8 mouse cellular contexts compared by ENCODE assay signal in genomic region chr2:177464676-177465075, GRCm38 (mm10). TPM values are rescaled to one million over a fixed set of nuclear protein-coding genes. Genes with fewer than 3 reads are reported as not detected.
DNase-seq lines count a peak whose midpoint lies in the region; ATAC-seq lines count a peak whose summit lies in the region.
"Not testable (repeated sequence)": the region's sequence is repeated elsewhere in the genome, so short reads cannot be mapped to it uniquely, and the experiment has no call there.

Gene Zfp970, plus strand, starts transcription at chr2:177464733.

- in situ Hi-C loops in ES-E14 (cut with MboI; ENCODE audit: low sequenced_read_pairs in 2 of 2, unreplicated experiment in 2 of 2): not testable (repeated sequence)

- not testable (repeated sequence) for H3K9me3 ChIP-seq in ES-E14 (ENCODE audit: control insufficient read depth, insufficient read depth, low read depth, low read length); forebrain, embryonic 10.5 days; heart, embryonic 11.5 days (replicated peaks; ENCODE audit: control insufficient read depth, low read length); megakaryocyte, embryonic 14.5 days; stomach, embryonic 14.5 days (ENCODE audit: control insufficient read depth, low read depth, low read length)

- peak within 1 kb of the TSS; percentile 69 to 73 for H3K4me3 ChIP-seq in ES-E14 (ENCODE audit: insufficient read depth in 1 of 2, low read depth in 1 of 2, low read length in 2 of 2, poor library complexity in 1 of 2, severe bottlenecking in 1 of 2)
- H3K4me3 ChIP-seq in forebrain, embryonic 10.5 days: peak within 1 kb of the TSS; percentile 52
- peak within 1 kb of the TSS; percentile 44 for H3K4me3 ChIP-seq in heart, embryonic 11.5 days (ENCODE audit: low read depth, low read length)
- peak within 1 kb of the TSS; percentile 88 for H3K4me3 ChIP-seq in megakaryocyte, embryonic 14.5 days (replicated peaks)
- peak within 1 kb of the TSS; percentile 25; the same call in 1 of the 2 replicates for H3K4me3 ChIP-seq in stomach, embryonic 14.5 days (ENCODE audit: low read depth, low read length)

- not testable (repeated sequence) for DNase-seq in ES-E14 (ENCODE audit: low read depth, low spot score); forebrain, embryonic 10.5 days (ENCODE audit: extremely low spot score, low spot score)
- peak; percentile 20 for DNase-seq in cerebellum, adult 11 months
- DNase-seq in kidney, adult 11 months: peak; percentile 51
- peak in 1 of 2 experiments; percentile 28 for DNase-seq in left cerebral cortex, postnatal 36 days (ENCODE audit: low spot score in 2 of 2)

- intact Hi-C loops in left cerebral cortex, postnatal 36 days (cut with DNase I): not testable (repeated sequence)

- not testable (repeated sequence) for H3K27me3 ChIP-seq in forebrain, embryonic 10.5 days (ENCODE audit: poor library complexity, severe bottlenecking); heart, embryonic 11.5 days (ENCODE audit: control insufficient read depth, insufficient read depth, low read length); megakaryocyte, embryonic 14.5 days (replicated peaks); stomach, embryonic 14.5 days (ENCODE audit: control insufficient read depth, insufficient read depth, low read length)

- H3K36me3 ChIP-seq in ES-E14 (ENCODE audit: control insufficient read depth, insufficient read depth, low read length, poor library complexity, severe bottlenecking); forebrain, embryonic 10.5 days (replicated peaks); heart, embryonic 11.5 days (ENCODE audit: control insufficient read depth, insufficient read depth, low read length); megakaryocyte, embryonic 14.5 days (replicated peaks; ENCODE audit: low read length); stomach, embryonic 14.5 days (ENCODE audit: control insufficient read depth, insufficient read depth, low read length): not testable (repeated sequence)

- not testable (repeated sequence) for H3K4me1 ChIP-seq in ES-E14 (ENCODE audit: control insufficient read depth in 2 of 2, insufficient read depth in 2 of 2, low read length in 2 of 2, poor library complexity in 1 of 2); forebrain, embryonic 10.5 days; heart, embryonic 11.5 days (ENCODE audit: control insufficient read depth, insufficient read depth, low read length); megakaryocyte, embryonic 14.5 days; stomach, embryonic 14.5 days (ENCODE audit: control insufficient read depth, insufficient read depth, low read length)

- not testable (repeated sequence) for ATAC-seq in heart, embryonic 11.5 days (replicated peaks; ENCODE audit: insufficient number of reproducible peaks, low FRiP score, low TSS enrichment); stomach, embryonic 14.5 days (ENCODE audit: insufficient number of reproducible peaks, insufficient read depth, low FRiP score, low read depth)

- peak within 1 kb of the TSS; percentile 52 for H3K4me2 ChIP-seq in heart, embryonic 11.5 days
- H3K4me2 ChIP-seq in stomach, embryonic 14.5 days (replicated peaks; ENCODE audit: low read depth, low read length): peak within 1 kb of the TSS; percentile 36

- H3K27ac ChIP-seq in ES-E14 (ENCODE audit: insufficient read depth, low read depth, low read length, poor library complexity, severe bottlenecking); heart, embryonic 11.5 days (ENCODE audit: low read depth, low read length); stomach, embryonic 14.5 days (ENCODE audit: low read length): not testable (repeated sequence)
- H3K27ac ChIP-seq in forebrain, embryonic 10.5 days: 0 out of 2 replicates have a peak within 1 kb of the TSS, but pooled peaks have one; percentile 68

- H3K9ac ChIP-seq in ES-E14 (ENCODE audit: insufficient read depth, low read depth, low read length, poor library complexity, severe bottlenecking): peak within 1 kb of the TSS; percentile 53
- H3K9ac ChIP-seq in heart, embryonic 11.5 days (ENCODE audit: low read depth, low read length); stomach, embryonic 14.5 days (replicated peaks; ENCODE audit: low read depth, low read length): not testable (repeated sequence)

- WGBS in forebrain, embryonic 10.5 days: 4% methylated on average over 8 of the region's 9 CpGs
- 1% methylated on average over 8 of the region's 9 CpGs for WGBS in heart, embryonic 11.5 days (ENCODE audit: insufficient replicate concordance)
- WGBS in stomach, embryonic 14.5 days: 5% methylated on average over 6 of the region's 9 CpGs

RNA-seq across cellular contexts. Expression of gene Zfp970, which starts in this region (rescaled TPM):
- 31.7 and 32.7 TPM in 2 replicates for total RNA-seq in ES-E14 (2012; rRNA removed)
- polyA plus RNA-seq in forebrain, embryonic 10.5 days (2016; fragmentation: Nextera tagmentation; extraction: Ambion mirVana): 13.0 and 15.0 TPM in 2 replicates
- polyA plus RNA-seq in heart, embryonic 11.5 days (2014; fragmentation: Nextera tagmentation; extraction: Ambion mirVana): 13.6 and 16.0 TPM in 2 replicates
- total RNA-seq in left cerebral cortex, postnatal 36 days (2021): 10 to 100 TPM; 23.4 to 28.9 TPM
- 0.48 TPM in 1 of 2 replicates, not detected in the other for polyA plus RNA-seq in megakaryocyte, embryonic 14.5 days (2012; ENCODE audit: insufficient read depth, low replicate concordance)
- 21.1 and 23.2 TPM in 2 replicates for polyA plus RNA-seq in stomach, embryonic 14.5 days (2014; fragmentation: Nextera tagmentation; extraction: Ambion mirVana)

Comparison
In these comparisons a context has a peak if more than half of its experiments do, and no peak if none do; other contexts are left out.
1. H3K4me3 ChIP-seq: peak in every context shown above with its lines; median percentile 88 in megakaryocyte, embryonic 14.5 days; 71 in ES-E14; 52 in forebrain, embryonic 10.5 days; 44 in heart, embryonic 11.5 days; 25 in stomach, embryonic 14.5 days.